Mouse (Mus musculus): ENCODE results near the gene Trim7. TPM values are rescaled to one million over a fixed set of nuclear protein-coding genes. Genes with fewer than 3 reads are reported as not detected.

The Trim7 gene
- total and polyA plus RNA-seq, 3 experiments, result 0.81 to 1.3 TPM; not detected in 1

GRCm38 (mm10) chr11:48873591-48874290 lies 47.8 kb downstream of the Trim7 start:
- H3K27ac ChIP-seq (ENCODE audit: control insufficient read depth, low read depth, low read length), result peak overlapping the region; percentile 95
- peaks cover 11 to 31% of the 10 kb centered on the region in 2 experiments for H3K4me1 ChIP-seq (ENCODE audit: control insufficient read depth in 1 of 2, insufficient read depth in 2 of 2, low read length in 2 of 2)
- no peaks in the 10 kb centered on the region for H3K9me3 ChIP-seq (replicated peaks; ENCODE audit: insufficient read depth, low read length)
- peak overlapping the region; percentile 65 to 86 for H3K4me3 ChIP-seq (ENCODE audit: control insufficient read depth in 1 of 2, insufficient read depth in 1 of 2, low read depth in 2 of 2, low read length in 2 of 2)
- 0 out of 2 replicates have a peak, but pooled peaks have one; percentile 9 for TF ChIP-seq SMC3 (IDR thresholded peaks at IDR 0.05; ENCODE audit: low read depth, low read length)
- TF ChIP-seq ZC3H11A (IDR thresholded peaks at IDR 0.05; ENCODE audit: low read depth, low read length), result peak; percentile 36; the same call in 1 of the 2 replicates
- TF ChIP-seq CTCF (IDR thresholded peaks at IDR 0.05 in 2 of 3, conservative IDR thresholded peaks at IDR 0.05 in 1 of 3; ENCODE audit: control insufficient read depth in 1 of 3, insufficient read depth in 1 of 3, low read depth in 2 of 3, low read length in 3 of 3, poor library complexity in 1 of 3, severe bottlenecking in 1 of 3), result peak in 2 of 3 experiments; percentile 19 to 33; a peak in 4 of 6 replicates
- no peak; the same call in none of the 2 replicates for TF ChIP-seq HCFC1 (IDR thresholded peaks at IDR 0.05; ENCODE audit: low read depth, low read length)
- peak; percentile 74 for TF ChIP-seq TAL1 (IDR thresholded peaks at IDR 0.05; ENCODE audit: low read length)
- peak; percentile 72; the same call in 1 of the 2 replicates for TF ChIP-seq TBP (IDR thresholded peaks at IDR 0.05; ENCODE audit: low read depth, low read length)
- no peak for TF ChIP-seq GABPA (IDR thresholded peaks at IDR 0.05; ENCODE audit: low read depth, low read length)
- TF ChIP-seq MAX (IDR thresholded peaks at IDR 0.05; ENCODE audit: low read length), result peak; percentile 53; the same call in 1 of the 2 replicates
- TF ChIP-seq RCOR1 (IDR thresholded peaks at IDR 0.05; ENCODE audit: low read depth, low read length), result peak; percentile 73; the same call in 1 of the 2 replicates
- peak; percentile 85 for TF ChIP-seq MYB (IDR thresholded peaks at IDR 0.05; ENCODE audit: low read depth, low read length)
- TF ChIP-seq POLR2A (IDR thresholded peaks at IDR 0.05; ENCODE audit: control insufficient read depth in 1 of 2, insufficient read depth in 1 of 2, low read depth in 1 of 2, low read length in 2 of 2, poor library complexity in 1 of 2), result peak; percentile 16 to 60; a peak in 1 of 4 replicates
- TF ChIP-seq MXI1 (IDR thresholded peaks at IDR 0.05; ENCODE audit: low read depth, low read length), result peak; percentile 72
- peak; percentile 72; the same call in 1 of the 2 replicates for TF ChIP-seq BHLHE40 (IDR thresholded peaks at IDR 0.05; ENCODE audit: borderline replicate concordance, low read depth, low read length)
- TF ChIP-seq MAFK (IDR thresholded peaks at IDR 0.05; ENCODE audit: borderline replicate concordance, low read depth, low read length), result no peak
- 0 out of 2 replicates have a peak, but pooled peaks have one; percentile 39 for TF ChIP-seq CHD1 (IDR thresholded peaks at IDR 0.05; ENCODE audit: low read depth, low read length)
- no peak for TF ChIP-seq POLR2AphosphoS2 (IDR thresholded peaks at IDR 0.05; ENCODE audit: low read length)
- TF ChIP-seq EP300 (IDR thresholded peaks at IDR 0.05; ENCODE audit: low read depth in 1 of 2, low read length in 2 of 2), result peak; percentile 73 to 89
- TF ChIP-seq UBTF (IDR thresholded peaks at IDR 0.05; ENCODE audit: borderline replicate concordance, insufficient read depth, low read depth, low read length), result no peak
- TF ChIP-seq GATA1 (IDR thresholded peaks at IDR 0.05; ENCODE audit: low read depth, low read length), result peak; percentile 86
- peak; percentile 91 for TF ChIP-seq SIN3A (IDR thresholded peaks at IDR 0.05; ENCODE audit: low read length)
- peak; percentile 74 for TF ChIP-seq TCF12 (IDR thresholded peaks at IDR 0.05; ENCODE audit: low read depth, low read length)
- TF ChIP-seq ETS1 (IDR thresholded peaks at IDR 0.05; ENCODE audit: low read depth, low read length), result peak; percentile 92
- peak; percentile 20; the same call in 1 of the 2 replicates for TF ChIP-seq RAD21 (IDR thresholded peaks at IDR 0.05; ENCODE audit: low read depth, low read length)
- no peak for TF ChIP-seq USF2 (IDR thresholded peaks at IDR 0.05; ENCODE audit: borderline replicate concordance in 1 of 2, insufficient read depth in 1 of 2, low read depth in 1 of 2, low read length in 2 of 2)
- TF ChIP-seq USF1 (IDR thresholded peaks at IDR 0.05; ENCODE audit: low read depth, low read length), result peak; percentile 43; the same call in 1 of the 2 replicates
- TF ChIP-seq MYC (IDR thresholded peaks at IDR 0.05; ENCODE audit: low read depth, low read length), result peak; percentile 41; the same call in 1 of the 2 replicates
- H3K27me3 ChIP-seq (ENCODE audit: control insufficient read depth in 1 of 2, insufficient read depth in 2 of 2, low read length in 2 of 2), result no peaks in the 10 kb centered on the region
- H3K79me2 ChIP-seq (ENCODE audit: control insufficient read depth, insufficient read depth, low read length, poor library complexity), result peaks cover 16% of the 10 kb centered on the region; the same call in 1 of the 2 replicates
- peak; percentile 93 for DNase-seq (ENCODE audit: low read depth, low spot score)
- peak overlapping the region; percentile 89 for H3K9ac ChIP-seq (ENCODE audit: control insufficient read depth, low read depth, low read length, poor library complexity, severe bottlenecking)
- H3K36me3 ChIP-seq (ENCODE audit: control insufficient read depth in 1 of 2, insufficient read depth in 2 of 2, low read length in 2 of 2), result peaks cover 0 to 17% of the 10 kb centered on the region in 2 experiments; a peak in 2 of 4 replicates
